Mouse (Mus musculus) monocyte, adult 5-6 weeks (primary cell): ENCODE measurements at regions not wholly inside any gene's neighbourhood (a gene's known extent, or its start where the extent isn't known, plus 50 kb on each side); places are given as distances from the start of the nearest gene placed in this dataset.

Experiments
- ATAC-seq: fragments of 153-309, 156-312 bp; replicated peaks from 2 replicates; pipeline ENCODE4 v1.8.0; 2017; ENCODE audit warnings: mild to moderate bottlenecking; ENCODE audit not compliant: low TSS enrichment, insufficient number of reproducible peaks, severe bottlenecking, poor library complexity, low FRiP score

DNA sequence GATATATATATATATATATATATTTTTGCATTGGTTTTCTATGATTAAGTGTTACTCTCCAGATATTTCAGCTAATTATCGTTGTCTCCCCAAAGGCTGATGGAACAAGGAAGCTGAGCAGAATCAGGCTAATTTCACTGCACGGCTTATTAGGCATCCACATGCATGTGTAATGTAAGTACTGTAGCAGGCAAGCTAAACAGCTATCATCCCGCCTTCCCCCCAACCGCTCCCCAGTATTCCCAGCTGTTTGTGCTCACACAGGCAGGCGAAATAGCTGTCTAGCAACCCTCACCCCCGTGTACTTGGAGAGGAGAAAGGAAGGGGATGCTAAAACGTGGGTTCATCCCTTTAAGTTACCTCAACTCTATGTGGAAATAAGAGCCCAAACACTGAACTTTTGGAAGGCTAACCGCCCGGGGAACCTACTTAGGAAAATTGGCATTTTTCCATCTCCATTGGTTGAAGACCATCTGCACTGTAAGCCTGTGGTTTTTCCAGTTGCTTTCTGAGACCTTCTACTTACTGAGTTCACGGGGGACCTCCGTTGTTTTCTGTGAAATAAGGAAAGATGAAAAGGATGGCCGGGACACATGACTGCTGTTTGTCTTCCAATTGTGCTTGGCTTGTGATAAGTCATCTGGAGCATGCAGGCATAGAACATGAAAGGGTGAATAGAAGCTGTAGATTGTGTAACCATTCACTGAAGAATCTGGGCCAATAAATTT, 254.7 kb upstream of the Nbea start:
- ATAC-seq, result no peak

DNA sequence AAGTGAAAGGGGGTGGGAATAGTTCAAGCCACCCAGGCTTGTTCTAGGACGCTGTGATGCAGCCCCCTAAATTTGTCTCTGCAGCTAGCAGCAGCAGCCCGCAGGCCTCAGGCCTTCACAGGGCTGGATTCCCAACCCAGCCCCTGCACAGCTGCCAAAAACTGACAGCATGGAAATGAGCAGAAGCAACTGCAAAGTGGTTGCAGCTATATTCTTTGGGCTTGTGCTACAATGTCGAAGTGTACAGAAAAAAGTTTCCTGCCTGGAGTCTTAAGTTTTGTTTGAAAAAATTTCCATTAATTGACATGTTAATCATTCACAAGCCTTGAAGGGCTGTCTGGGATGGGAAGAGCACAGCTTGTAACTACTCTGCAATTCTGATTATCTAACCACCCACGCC, 253.6 kb upstream of the Nbea start:
- no peak for ATAC-seq

DNA sequence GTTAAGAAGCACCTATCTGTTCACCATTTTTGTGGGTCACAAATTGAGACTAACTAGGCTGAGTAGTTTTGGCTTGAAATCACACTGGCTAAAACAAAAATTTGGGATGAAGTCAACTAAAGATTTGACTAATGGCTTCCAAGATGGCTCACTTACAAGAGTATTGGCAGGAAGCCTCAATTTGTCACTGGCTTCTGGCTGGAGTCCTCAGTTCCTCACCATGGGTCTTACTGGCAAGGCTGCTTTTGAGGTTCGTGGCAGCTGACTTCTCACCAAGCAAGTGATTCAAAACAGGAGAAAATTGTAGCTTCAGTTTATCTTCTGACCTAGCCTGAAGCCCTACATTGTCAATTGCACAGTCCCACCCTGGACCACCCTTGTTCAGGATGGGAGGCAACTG, 250.0 kb upstream of the Nbea start:
- ATAC-seq, result no peak

DNA sequence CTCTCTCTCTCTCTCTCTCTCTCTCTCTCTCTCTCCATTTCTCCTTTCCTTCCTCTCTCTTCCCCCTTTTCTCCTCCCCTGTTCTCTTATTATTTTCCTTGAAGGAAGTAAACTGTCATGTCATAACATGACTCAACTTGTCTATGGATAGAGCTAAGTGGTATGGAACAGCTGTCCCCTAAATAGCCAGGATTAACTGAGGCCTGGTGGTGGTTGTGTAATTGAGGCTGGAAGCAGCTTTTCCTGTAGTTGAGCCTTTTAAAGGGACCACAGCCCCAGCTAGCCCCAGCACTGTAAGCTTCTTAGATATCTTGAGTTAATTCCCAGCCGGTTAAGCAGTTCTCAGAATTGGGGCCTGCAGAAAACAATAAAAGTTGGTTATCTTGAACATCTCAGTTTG, 243.7 kb upstream of the Nbea start:
- no peak for ATAC-seq

DNA sequence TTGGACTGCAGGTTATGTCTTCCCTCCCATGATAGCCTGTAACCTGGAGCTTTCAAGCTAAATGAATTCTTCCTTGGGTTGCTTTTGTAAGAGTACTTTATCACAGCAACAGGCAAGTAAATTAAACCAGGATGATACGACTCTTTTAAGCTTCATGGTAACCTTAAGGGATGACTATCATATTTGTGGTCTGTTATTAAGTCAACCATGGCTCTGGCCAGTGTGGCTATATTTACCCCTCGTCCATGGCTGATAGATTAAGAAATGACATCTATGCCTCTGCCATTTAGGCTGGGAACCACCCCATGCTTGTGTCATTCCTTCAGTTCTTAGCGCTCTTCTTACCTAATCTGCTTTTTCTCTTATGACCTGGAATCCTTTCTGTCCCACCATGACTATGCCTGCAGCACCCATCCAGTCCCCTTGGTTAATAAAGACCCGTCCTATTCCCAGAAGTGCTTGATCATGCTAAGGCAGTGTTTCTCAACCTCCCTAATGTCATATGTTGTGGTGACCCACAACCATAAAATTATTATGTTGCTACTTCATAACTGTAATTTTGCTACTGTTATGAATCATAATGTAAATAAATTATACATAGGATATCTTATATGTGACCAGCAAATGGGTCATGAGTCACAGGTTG, 214.5 kb upstream of the Nbea start:
- no peak for ATAC-seq

DNA sequence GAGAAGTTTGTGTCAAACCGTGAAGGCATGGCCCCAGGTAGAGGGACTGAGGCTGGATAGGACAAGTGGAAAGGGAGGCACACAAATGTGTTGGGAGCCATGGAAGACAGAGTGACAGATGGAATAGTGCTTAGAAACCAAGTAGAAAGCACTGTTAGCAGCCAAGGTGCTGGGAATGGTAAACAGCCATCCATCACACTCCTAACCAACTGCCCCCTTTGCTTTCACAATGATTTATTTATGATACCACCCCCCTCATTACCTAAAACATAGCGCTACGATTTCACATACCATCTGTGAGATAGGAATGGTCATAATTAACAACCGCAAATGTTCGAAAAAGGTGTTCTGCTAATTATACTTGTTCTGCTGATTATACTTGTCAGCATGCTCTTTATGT, 209.6 kb upstream of the Nbea start:
- ATAC-seq, result no peak

DNA sequence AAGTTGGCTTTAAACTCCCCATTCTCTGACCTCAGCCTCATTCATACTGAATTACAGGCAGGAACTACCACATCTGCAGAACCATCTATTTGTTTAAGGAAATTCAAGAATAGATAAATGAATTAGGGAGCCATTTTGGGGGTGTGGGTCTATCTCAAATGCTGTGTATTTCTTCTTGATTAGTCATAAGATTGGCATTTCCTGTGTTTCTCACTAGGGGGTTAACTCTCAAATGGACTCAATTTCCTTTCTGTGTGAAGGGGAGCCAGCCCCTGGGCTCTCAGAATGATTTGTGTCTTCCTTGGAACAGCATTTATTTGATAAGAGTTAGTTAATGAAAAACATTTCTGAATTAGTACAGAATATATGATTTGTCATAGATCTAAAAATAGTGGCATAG, 196.8 kb upstream of the Nbea start:
- ATAC-seq, result no peak

DNA sequence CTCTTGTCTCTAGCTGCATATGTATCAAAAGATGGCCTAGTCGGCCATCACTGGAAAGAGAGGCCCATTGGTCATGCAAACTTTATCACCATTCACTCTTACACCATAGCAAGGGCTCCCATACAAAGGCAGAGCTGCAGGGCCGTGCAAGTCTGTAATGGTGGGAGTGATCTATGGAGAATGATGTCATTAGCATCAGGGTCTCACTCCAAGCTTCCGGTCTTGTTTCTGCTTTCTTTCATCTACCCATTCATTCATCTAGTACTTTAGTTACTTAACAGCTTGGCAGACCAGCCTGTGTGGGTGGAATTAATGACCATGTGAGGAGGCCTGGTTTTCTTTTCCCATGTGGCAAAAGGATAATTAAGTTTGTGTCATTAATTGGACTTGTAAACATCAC, 196.0 kb upstream of the Nbea start:
- no peak for ATAC-seq

DNA sequence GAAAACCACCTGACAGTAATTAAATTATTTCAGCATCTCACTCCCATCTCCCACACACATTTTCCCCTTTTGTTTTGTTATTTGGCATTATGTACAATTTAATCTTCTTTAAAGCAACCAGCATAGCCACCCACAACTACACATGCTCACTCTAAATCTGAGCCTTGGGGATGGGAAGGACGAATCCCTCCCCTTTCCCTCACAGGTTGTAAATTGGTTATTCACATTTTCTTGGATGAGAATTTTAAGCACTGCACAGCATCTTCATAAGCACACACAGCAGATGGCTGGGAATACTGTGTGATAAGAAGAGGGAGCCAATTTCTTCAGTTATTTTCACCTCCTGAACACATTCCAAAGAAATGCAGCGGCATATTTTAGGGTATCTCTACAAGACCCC, 179.0 kb upstream of the Nbea start:
- no peak for ATAC-seq

DNA sequence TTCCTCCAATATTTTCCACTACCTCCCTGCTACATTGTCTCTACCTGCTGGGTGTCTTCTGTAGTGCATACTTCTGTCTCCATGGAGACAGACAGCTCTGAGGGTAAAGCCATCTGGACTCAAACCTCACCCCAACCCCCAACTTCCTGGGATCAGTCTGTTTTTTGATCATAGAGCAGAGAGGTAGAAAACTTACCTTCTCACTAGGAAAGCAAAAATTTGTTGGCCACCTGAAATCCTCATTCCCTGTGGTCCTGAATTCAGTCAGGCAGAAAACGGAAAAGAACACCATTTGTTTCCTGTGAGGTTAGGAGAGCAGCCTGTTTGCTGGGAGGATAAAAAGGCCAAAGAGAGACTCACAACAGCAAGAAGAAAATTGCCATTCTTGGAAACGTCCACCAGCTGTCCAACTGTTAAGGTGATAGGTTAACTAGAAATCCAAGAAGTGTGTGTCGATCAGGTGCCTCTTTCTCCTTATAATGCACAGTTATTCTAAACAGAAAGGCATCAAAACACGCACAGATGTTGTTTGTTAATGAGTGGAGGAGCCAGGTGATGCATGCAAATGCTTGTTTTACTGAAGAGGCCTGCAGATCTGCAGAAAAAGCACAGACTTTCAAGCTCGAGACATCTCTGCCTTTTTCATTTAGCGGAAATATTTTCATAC, 173.7 kb upstream of the Nbea start:
- ATAC-seq, result no peak

DNA sequence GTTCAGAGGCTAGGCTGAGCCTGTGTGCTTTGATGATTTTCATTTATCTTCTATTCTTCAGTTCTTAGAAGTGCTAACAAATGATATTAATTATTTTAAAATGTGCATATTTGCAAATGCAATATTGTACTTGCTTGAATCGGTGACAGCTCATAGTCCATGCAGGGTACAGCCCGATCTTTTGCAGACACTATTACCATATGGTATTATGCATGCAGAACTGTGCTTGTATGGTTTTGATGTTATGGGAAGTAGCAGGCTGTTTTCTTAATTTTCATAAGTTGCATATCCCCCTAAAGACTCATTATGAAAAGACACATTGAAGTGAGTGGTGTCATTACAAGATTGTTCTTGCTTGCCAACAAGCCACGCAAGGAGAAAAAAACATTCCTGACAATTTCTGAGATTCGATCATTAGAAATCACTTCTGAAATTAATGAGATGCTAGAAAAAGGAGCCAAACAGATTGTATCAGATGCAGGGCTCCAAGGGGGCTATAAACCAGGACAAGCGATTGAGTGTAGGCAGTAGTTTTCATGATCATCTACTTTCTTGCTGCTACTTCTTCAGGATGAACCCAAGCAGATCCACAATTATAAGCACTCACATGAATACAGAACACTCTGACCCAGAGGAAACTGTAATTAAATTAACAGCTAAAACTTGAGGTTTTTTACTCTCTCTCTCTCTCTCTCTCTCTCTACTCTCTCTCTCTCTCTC, 172.8 kb upstream of the Nbea start:
- ATAC-seq, result no peak
